Mouse (Mus musculus): ENCODE results near the gene Asgr1. TPM values are rescaled to one million over a fixed set of nuclear protein-coding genes. Genes with fewer than 3 reads are reported as not detected.

Asgr1 gene
- total RNA-seq, 2 experiments from 2014 or later: not detected

DNA sequence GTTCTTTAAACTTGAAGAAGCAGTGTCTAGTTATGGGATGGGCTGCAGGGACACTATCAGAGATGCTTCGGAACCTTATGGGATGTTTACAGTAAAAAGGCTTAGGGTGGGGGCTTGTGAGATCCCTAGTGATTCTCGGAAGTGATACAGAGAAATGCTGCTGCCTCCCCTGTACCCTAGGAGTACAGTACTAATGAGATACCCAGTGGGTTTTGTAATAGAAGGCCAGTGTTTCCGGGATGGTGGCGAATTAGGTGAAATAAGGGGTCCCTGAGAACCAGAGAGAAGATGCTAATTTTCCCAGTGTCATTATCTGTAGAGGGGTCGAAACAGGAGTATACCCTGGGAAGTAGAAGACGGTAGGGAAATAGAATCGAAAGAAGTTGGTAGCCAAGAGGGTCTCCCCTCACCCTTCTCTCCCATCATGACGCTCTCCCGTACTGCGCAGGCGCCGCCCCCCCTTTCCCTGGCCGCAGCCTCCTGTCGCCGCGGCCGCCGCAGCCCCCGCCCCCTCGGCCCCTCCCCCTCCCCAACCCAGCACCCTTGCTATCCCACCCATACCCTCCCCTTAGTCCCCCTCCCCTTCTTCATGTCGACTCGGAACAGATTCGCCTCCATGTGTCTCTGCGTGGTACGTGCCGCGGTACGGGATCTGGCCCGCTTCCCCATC is 30.3 kb upstream of the Asgr1 start:
- no peak for ATAC-seq (replicated peaks; ENCODE audit: low FRiP score, poor library complexity, severe bottlenecking)

GRCm38 (mm10) chr11:70024151-70024514 is 29.8 kb upstream of the Asgr1 start:
- no peak for ATAC-seq (replicated peaks; ENCODE audit: low FRiP score, poor library complexity, severe bottlenecking)

DNA sequence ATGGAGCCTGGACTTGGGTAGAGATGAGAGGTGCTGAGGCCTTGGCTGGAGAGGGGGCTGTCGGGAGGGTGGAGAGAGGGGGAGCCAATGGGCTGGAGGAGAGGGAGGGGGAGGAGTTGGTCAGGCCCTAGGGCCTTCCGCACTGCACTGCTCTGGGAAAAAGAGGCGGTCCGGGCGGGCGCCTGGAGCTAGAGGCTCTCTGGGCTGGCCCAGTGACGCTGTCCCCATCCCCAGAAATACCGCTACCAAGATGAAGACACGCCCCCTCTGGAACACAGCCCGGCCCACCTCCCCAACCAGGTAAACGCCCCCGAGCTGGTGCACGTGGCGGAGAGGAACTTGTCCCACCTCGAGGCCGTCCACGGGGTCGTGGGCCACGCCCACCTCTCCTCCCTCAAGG is 27.2 kb upstream of the Asgr1 start:
- ATAC-seq (replicated peaks; ENCODE audit: low FRiP score, poor library complexity, severe bottlenecking): no peak

DNA sequence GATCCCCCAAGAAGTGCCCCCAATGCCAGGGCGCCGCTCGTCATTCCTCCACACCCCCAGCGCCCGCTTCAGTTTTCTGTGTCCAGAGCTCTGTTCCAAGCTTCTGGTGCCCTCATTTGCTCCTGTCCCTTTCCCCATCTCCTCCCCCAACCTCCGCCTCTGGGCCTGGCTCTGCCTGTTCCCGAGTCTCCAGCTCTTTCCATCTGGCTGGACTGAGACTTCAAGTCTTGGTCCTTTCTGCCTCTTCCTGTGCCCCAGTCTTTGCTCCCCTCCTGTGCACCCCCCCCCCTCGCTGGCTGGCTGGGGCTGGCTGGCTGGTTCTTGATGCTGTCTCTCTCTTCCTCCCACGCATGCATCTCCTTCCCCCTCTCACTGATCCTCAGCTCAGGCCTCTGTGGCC is 26.5 kb upstream of the Asgr1 start:
- no peak for ATAC-seq (replicated peaks; ENCODE audit: low FRiP score, poor library complexity, severe bottlenecking)

DNA sequence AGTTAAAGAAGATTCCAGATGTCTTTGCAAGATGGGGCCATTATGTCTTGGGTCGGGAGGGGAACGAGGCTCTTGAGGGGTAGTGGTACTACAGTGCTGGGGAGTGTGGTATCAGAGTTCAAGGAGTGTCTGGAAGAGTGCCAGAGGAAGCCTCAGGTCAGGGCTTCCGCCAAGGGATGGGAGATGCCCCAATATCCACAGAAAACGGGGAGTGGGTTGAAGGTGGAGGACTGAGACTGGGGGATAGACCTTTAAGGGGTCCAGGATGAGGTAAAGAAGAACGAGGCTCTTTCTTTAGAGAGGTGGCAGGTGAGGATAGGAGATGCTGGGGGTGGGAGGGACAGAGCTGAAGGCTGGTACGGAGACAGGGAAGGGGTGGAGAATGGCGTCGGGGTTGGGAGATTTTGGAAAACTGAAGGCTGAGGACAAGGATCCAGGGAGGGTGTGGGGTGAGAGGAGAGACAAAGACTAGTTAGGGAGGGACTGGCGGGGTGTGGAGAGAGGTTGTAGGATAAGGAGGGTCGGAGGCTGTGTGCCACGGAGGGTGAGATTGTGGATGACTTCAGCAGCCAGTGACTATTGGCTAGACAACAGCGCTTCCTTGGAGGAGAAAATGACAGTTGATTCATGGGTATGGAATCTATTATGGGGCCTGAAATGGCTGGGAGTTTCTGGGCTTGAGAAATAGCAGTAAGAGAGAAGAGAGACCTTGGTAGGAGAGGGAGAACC is 25.3 kb upstream of the Asgr1 start:
- no peak for ATAC-seq (replicated peaks; ENCODE audit: low FRiP score, poor library complexity, severe bottlenecking)

DNA sequence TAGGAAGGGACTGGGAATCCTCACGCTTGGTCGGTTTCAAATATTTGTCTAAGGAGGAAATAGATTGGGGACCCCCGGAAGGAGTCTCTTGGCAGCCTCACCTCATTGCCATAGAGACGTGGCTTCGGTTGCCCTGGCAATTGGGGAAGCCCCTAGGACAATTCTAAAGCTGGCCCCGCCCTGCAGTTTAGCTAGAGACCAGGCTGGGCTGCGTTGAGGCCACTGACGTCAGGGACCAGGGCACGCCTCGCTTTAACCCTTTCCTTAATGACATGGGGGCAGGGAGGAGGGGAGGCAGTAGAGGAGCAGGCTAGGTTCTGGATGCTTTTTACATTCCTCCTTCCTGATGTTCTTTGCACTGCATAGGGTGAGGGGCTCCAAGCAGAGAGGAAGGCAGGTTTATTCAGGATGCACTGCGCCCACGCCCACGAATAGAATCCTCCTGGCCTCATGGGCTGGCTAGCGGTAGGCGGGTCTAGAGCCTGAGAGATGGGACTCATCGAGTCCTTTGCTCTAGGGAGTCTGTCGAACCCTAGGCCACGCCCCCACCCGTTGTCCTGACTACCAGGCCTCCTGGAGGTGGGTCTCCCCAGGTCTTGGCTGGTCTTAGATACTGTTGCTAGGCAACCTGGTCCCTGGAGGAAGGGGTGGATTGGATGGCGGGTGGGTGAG is 24.6 kb upstream of the Asgr1 start:
- no peak for ATAC-seq (replicated peaks; ENCODE audit: low FRiP score, poor library complexity, severe bottlenecking)

GRCm38 (mm10) chr11:70029829-70030550 is 23.9 kb upstream of the Asgr1 start:
- no peak for ATAC-seq (replicated peaks; ENCODE audit: low FRiP score, poor library complexity, severe bottlenecking)

DNA sequence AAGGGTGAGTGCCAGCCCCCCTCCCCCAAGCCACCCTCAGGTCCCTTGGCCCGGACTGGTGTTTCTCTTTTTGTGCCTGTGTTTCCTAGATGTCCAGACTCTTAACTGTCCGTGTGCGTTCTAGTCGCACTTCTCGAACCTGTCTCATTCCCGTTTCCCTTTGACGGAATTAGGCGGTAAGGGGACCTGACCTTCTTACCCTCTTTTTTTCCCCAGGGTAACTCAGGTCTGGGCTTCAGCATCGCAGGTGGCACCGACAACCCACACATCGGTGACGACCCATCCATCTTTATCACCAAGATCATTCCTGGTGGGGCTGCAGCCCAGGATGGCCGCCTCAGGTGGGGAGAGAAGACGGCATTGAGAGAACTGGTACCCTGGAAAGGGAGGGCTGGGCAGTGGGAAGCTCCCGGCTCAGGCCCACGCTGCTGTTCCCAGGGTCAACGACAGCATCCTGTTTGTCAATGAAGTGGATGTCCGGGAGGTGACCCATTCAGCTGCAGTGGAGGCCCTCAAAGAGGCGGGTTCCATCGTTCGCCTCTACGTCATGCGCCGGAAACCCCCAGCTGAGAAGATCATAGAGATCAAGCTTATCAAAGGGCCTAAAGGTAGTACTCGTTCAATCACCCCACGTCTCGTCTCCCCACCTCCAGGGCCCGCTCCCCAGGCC is 23.1 kb upstream of the Asgr1 start:
- ATAC-seq (replicated peaks; ENCODE audit: low FRiP score, poor library complexity, severe bottlenecking): no peak

DNA sequence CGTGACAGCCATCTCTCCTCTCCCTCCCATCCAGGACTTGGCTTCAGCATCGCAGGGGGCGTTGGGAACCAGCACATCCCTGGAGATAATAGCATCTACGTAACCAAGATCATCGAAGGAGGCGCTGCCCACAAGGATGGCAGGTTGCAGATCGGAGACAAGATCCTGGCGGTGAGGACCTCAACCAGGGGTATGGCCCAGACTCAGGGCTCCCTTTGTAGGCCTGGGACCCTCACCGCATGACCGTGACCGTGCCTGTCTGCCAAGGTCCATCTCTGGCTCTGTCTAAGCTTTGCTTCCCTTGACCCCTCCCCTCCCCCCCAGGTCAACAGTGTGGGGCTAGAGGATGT is 22.6 kb upstream of the Asgr1 start:
- no peak for ATAC-seq (replicated peaks; ENCODE audit: low FRiP score, poor library complexity, severe bottlenecking)

DNA sequence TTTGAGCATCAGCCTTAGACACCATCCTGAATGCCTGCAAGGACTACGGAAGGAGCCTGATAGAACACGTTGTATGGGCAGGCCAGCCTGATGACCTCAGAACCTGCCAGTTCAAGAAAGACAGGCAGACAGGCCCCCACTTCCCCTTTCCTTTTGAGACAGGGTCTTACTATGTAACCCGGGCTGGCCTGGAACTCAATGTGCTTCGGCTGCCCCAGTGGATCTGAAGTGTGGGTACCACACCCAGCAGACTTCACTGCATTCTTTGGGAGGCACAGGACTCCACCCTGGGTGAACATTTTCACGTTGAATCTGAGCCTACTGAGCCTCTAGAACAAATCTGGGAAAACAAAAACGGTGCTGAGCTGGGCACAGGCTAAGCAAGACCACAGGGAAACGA is 15.7 kb upstream of the Asgr1 start:
- ATAC-seq (replicated peaks; ENCODE audit: low FRiP score, poor library complexity, severe bottlenecking): no peak

DNA sequence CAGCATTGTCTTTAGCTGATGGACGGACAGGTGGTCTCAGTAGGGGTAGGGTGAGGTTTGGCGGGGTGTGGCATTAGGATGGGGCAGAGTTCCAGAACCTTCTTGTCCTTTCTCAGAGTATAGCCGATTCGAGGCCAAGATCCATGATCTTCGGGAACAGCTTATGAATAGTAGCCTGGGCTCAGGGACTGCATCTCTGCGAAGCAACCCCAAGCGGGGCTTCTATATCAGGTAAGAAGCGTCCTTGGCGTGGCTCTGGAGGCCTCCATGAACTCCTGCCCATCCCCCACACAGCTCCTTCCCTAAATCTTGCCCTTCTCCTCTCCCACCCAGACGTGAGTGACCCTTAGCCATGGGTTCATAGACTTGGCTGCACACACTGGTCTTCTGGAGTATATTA is 14.3 kb upstream of the Asgr1 start:
- no peak for ATAC-seq (replicated peaks; ENCODE audit: low FRiP score, poor library complexity, severe bottlenecking)

- no peak for ATAC-seq (replicated peaks; ENCODE audit: low FRiP score, poor library complexity, severe bottlenecking)
These were observed 13.7 kb upstream of the Asgr1 start for GRCm38 (mm10) chr11:70040184-70040583.

- no peak for ATAC-seq (replicated peaks; ENCODE audit: low FRiP score, poor library complexity, severe bottlenecking)
These were observed 11.4 kb upstream of the Asgr1 start for GRCm38 (mm10) chr11:70042309-70043085.

DNA sequence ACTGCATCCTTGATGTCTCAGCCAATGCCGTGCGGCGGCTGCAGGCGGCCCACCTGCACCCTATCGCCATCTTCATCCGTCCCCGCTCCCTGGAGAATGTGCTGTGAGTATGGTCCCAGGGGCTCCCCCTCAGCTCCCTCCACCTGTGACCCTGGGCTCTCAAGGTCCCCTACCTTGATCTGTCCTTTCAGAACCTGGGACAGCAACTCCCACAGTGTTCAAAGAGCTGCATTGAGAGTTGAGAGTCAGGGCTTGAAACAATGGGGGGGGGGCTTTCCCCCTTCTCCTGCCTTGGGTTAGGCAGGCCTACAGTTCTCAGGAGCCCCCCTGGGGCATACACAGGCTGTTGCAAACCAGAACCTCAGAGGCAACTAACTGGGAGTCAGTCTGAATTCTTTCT is 10.2 kb upstream of the Asgr1 start:
- ATAC-seq (replicated peaks; ENCODE audit: low FRiP score, poor library complexity, severe bottlenecking): no peak

GRCm38 (mm10) chr11:70045435-70045834 is 8.4 kb upstream of the Asgr1 start:
- no peak for ATAC-seq (replicated peaks; ENCODE audit: low FRiP score, poor library complexity, severe bottlenecking)

GRCm38 (mm10) chr11:70049366-70049765 is 4.5 kb upstream of the Asgr1 start:
- no peak for ATAC-seq (replicated peaks; ENCODE audit: low FRiP score, poor library complexity, severe bottlenecking)

DNA sequence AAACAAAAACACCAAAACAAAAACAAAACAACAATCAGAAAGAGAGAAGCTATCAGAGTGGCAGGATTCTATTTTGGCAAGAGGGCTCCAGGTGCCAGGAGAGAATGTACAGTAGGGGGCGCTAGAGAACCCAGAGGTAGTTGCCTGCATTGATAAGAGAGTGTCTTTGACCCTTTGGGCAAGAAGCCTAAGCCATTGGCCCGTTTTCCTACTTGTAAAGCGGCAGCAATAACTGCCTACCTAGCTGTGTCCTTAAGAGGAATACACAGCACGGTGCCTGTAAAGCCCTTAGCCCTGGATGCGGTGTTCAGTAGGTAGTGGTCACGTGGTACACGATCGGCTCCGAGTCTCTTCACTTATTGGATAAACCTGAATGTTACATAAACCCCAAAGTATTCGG is 4.1 kb upstream of the Asgr1 start:
- ATAC-seq (replicated peaks; ENCODE audit: low FRiP score, poor library complexity, severe bottlenecking): no peak

DNA sequence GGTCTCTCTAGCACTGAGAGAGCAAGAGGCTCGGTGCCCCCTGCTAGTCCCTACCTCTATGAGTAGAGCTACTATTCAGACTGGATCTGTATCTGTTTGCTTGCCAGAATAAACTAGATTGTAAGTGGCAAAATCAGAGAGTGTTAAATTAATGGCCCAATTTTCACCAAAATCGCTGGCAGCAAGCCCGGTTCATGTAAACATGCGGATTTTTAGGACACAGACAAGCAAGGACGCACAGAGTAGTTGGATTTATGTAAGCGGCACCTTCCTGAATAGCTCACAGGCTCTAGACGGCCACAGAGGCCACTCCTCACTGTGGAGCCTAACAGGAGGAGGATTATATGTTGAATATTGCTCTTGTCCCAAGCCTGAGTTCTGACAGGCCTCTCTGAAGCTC is 729 bp upstream of the Asgr1 start:
- no peak for ATAC-seq (replicated peaks; ENCODE audit: low FRiP score, poor library complexity, severe bottlenecking)

DNA sequence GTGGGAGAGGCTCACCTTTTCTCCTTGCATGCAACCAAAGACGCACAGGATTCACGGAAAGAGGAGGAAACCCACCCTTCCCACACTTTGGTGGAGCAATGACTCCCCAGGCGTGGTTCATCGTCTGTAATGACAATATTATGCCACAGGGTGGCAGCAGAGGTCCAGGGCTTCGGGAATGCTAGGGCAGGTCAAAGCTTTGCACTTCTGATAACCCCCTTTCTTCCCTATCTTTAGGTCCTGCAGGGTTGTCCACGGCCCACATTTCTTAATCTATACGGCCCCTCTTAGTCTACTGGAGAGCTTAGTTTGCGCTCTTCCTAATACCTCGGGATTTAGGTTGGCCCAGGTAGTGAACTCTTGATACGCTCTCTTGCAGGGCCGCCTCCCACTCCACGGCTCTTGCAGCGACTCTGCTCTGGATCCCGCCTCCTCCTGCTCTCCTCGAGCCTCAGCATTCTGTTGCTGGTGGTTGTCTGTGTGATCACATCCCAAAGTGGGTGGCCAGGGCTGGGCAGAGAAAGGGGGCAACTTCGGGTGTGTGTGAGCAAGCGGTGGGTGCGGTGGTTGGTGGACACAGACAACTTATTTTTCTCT is 1.8 kb downstream of the Asgr1 start:
- peak; percentile 72 for ATAC-seq (replicated peaks; ENCODE audit: low FRiP score, poor library complexity, severe bottlenecking)
